Mouse (Mus musculus) liver, postnatal 0 days (tissue): Measurements from ENCODE around the gene Fndc9.

Experiments
- CTCF ChIP-seq: sonication (generic); IDR thresholded peaks from 2 replicates; pipeline ENCODE4 v1.5.1; 2016; ENCODE audit warnings: antibody characterized with exemption, low read depth
- EP300 ChIP-seq: IDR thresholded peaks from 2 replicates; pipeline ENCODE4 v1.6.1; 2016; ENCODE audit warnings: antibody characterized with exemption, low read depth, mild to moderate bottlenecking

GRCm38 (mm10) chr11:46286803-46287202, 51.5 kb downstream of the Fndc9 start:
- TF ChIP-seq CTCF = no peak
- TF ChIP-seq EP300 = no peak
